Mouse (Mus musculus) testis, adult 2 months (tissue): ENCODE measurements around the gene Pax6.

Experiments
- CTCF ChIP-seq: fragments of 200-500 bp; IDR thresholded peaks from 2 replicates; pipeline ENCODE4 v1.5.1; 2012; ENCODE audit warnings: low read depth, mild to moderate bottlenecking, inconsistent platforms, low read length, moderate library complexity; ENCODE audit not compliant: control insufficient read depth, insufficient read depth, insufficient replicate concordance
- POLR2A ChIP-seq: fragments of 200-500 bp; IDR thresholded peaks from 2 replicates; pipeline ENCODE4 v1.6.1; 2012; ENCODE audit warnings: low read depth, mild to moderate bottlenecking, inconsistent platforms, low read length, moderate library complexity; ENCODE audit not compliant: control insufficient read depth

- TF ChIP-seq CTCF (no peak), POLR2A (no peak)
These were observed 2.6 kb downstream of the Pax6 start for GRCm38 (mm10) chr2:105671116-105671797.
